Mouse (Mus musculus) kidney, postnatal 0 days (tissue): ENCODE measurements at regions not wholly inside any gene's neighbourhood (a gene's known extent, or its start where the extent isn't known, plus 50 kb on each side); places are given as distances from the start of the nearest gene placed in this dataset.

Experiments used
- ATAC-seq: fragments of 200-750 bp; cut with Nextera tagmentation; replicated peaks from 2 replicates; pipeline ENCODE4 v1.8.0; 2017; ENCODE audit warnings: low read depth, moderate number of reproducible peaks, moderate TSS enrichment, moderate library complexity; ENCODE audit not compliant: low FRiP score
- DNase-seq: peaks from one replicate; pipeline ENCODE4 v3.0.0-alpha.2; 2016; ENCODE audit warnings: low spot score
- H3K27ac ChIP-seq: fragments of 300-500 bp; sonication (generic); 2 replicates; pipeline ENCODE4 v1.5.1; 2014; ENCODE audit warnings: mild to moderate bottlenecking
- H3K27me3 ChIP-seq: fragments of 300-500 bp; sonication (generic); 2 replicates; pipeline ENCODE4 v1.6.1; 2014; ENCODE audit warnings: low read length, mixed read lengths; ENCODE audit not compliant: insufficient read depth
- H3K36me3 ChIP-seq: fragments of 300-500 bp; sonication (generic); 2 replicates; pipeline ENCODE4 v1.6.1; 2014; ENCODE audit warnings: low read length, mixed read lengths; ENCODE audit not compliant: insufficient read depth
- H3K4me1 ChIP-seq: fragments of 300-500 bp; sonication (generic); replicated peaks from 2 replicates; pipeline ENCODE4 v1.6.1; 2014; ENCODE audit warnings: antibody characterized with exemption, low read length, mixed read lengths; ENCODE audit not compliant: insufficient read depth
- H3K4me2 ChIP-seq: fragments of 300-500 bp; sonication (generic); 2 replicates; pipeline ENCODE4 v1.6.1; 2014; ENCODE audit warnings: mild to moderate bottlenecking, low read length, moderate library complexity, mixed read lengths
- H3K4me3 ChIP-seq: fragments of 300-500 bp; sonication (generic); replicated peaks from 2 replicates; pipeline ENCODE4 v1.5.1; 2014; ENCODE audit warnings: low read depth, low read length
- H3K9ac ChIP-seq: fragments of 300-500 bp; sonication (generic); 2 replicates; pipeline ENCODE4 v1.6.1; 2014; ENCODE audit warnings: low read depth, low read length
- H3K9me3 ChIP-seq: fragments of 300-500 bp; sonication (generic); replicated peaks from 2 replicates; pipeline ENCODE4 v1.6.1; 2016; ENCODE audit warnings: low read length, inconsistent platforms, mixed read lengths
- CTCF ChIP-seq: IDR thresholded peaks from 2 replicates; pipeline ENCODE4 v1.5.1; 2016; ENCODE audit warnings: antibody characterized with exemption, low read depth, mild to moderate bottlenecking, moderate library complexity
- WGBS: fragments of 180-500 bp; shearing (Covaris S2); extraction: QIAGEN DNeasy Blood & Tissue Kit; methylation state at CpG from one replicate; pipeline ENCODE4 v1.1.7; 2014; 5-methylcytosine and 5-hydroxymethylcytosine counted together

DNA sequence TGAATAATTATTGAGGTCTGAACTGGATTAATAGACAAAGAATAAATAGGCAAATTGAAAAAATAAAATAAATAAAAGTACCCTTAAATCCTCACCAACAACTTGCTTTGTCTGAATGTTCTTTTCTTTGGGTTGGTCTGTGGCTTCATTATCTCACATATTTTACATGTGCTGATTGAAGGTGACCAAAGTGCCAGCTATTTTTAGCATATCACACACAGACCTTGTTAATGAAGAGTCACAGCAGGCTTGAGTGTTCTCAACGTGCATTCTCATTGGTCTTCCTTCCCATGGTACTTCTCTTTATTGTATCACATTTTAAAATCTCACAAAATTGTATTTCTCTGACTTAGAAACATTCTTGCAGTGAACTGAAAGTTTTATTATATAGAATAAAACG lies 59.7 kb upstream of the Sstr1 start:
- DNase-seq (no peak), ATAC-seq (no peak)
- Histone ChIP-seq H3K4me2 (no peak overlapping the region), H3K27ac (no peak overlapping the region), H3K27me3 (no peaks in the 10 kb centered on the region), H3K9ac (no peak overlapping the region), H3K36me3 (no peaks in the 10 kb centered on the region), H3K9me3 (no peaks in the 10 kb centered on the region), H3K4me3 (no peak overlapping the region), H3K4me1 (no peaks in the 10 kb centered on the region)
- WGBS, result 67% methylated on average over 2 of the region's 2 CpGs
- no peak for TF ChIP-seq CTCF
